Mouse (Mus musculus) CH12.LX (cell line): Measurements from ENCODE around the gene Stk40. TPM values are rescaled to one million over a fixed set of nuclear protein-coding genes. Genes with fewer than 3 reads are reported as not detected.

Experiments used
- DNase-seq: peaks from one replicate; pipeline ENCODE4 v3.0.0-alpha.2; 2013; ENCODE audit errors: extremely low read depth
- H3K27ac ChIP-seq: 2 replicates; pipeline ENCODE4 v1.5.1; 2012; ENCODE audit warnings: low read depth, mild to moderate bottlenecking, control low read depth, moderate library complexity; ENCODE audit not compliant: insufficient read depth
- H3K27me3 ChIP-seq: replicated peaks from 2 replicates; pipeline ENCODE3; 2012; ENCODE audit warnings: inconsistent platforms
- H3K36me3 ChIP-seq, 2 experiments: replicated peaks in 1 of 2; 2 replicates each; pipeline versions ENCODE3 to v1.6.1; 2012; ENCODE audit warnings: inconsistent platforms in 1 of 2, low read length in 1 of 2, mild to moderate bottlenecking in 1 of 2, mixed read lengths in 1 of 2, moderate library complexity in 1 of 2; ENCODE audit not compliant: control insufficient read depth in 1 of 2, insufficient read depth in 1 of 2
- H3K4me1 ChIP-seq, 2 experiments: 2 replicates each; pipeline ENCODE4 v1.6.1; 2012; ENCODE audit warnings: inconsistent platforms in 1 of 2, moderate library complexity in 1 of 2; ENCODE audit not compliant: insufficient read depth in 2 of 2, control insufficient read depth in 1 of 2
- H3K4me2 ChIP-seq: 2 replicates; pipeline ENCODE4 v1.6.1; 2012; ENCODE audit warnings: low read depth, mild to moderate bottlenecking, control low read depth; ENCODE audit not compliant: poor library complexity, insufficient read depth, severe bottlenecking
- H3K4me3 ChIP-seq, 3 experiments: fragments of 150-350 bp in 1 of 3; sonication (generic) in 1 of 3; replicated peaks in 1 of 3; 2 replicates each; pipeline versions ENCODE3 to v1.5.1; 2011 to 2012; ENCODE audit warnings: low read depth in 2 of 3, low read length in 2 of 3, mild to moderate bottlenecking in 2 of 3, moderate library complexity in 2 of 3, control low read depth in 1 of 3, improper control_type of control experiment in 1 of 3, inconsistent platforms in 1 of 3, mixed read lengths in 1 of 3; ENCODE audit not compliant: poor library complexity in 1 of 3
- H3K79me2 ChIP-seq: replicated peaks from 2 replicates; pipeline ENCODE4 v1.6.1; 2012; ENCODE audit warnings: mild to moderate bottlenecking, moderate library complexity; ENCODE audit not compliant: control insufficient read depth, poor library complexity, insufficient read depth, severe bottlenecking; ENCODE audit errors: extremely low read depth
- H3K9ac ChIP-seq: 2 replicates; pipeline ENCODE4 v1.6.1; 2012; ENCODE audit warnings: low read depth, mild to moderate bottlenecking, control low read depth, moderate library complexity; ENCODE audit not compliant: insufficient read depth
- H3K9me3 ChIP-seq: replicated peaks from 2 replicates; pipeline ENCODE3; 2012; ENCODE audit warnings: low read length, inconsistent platforms, mixed read lengths
- CHD1 ChIP-seq: IDR thresholded peaks from 2 replicates; pipeline ENCODE4 v1.6.1; 2012; ENCODE audit warnings: low read depth, low read length, improper control_type of control experiment, inconsistent platforms
- CHD2 ChIP-seq: IDR thresholded peaks from 2 replicates; pipeline ENCODE4 v1.6.1; 2011; ENCODE audit warnings: low read length, improper control_type of control experiment
- E2F4 ChIP-seq: IDR thresholded peaks from 2 replicates; pipeline ENCODE4 v1.6.1; 2011; ENCODE audit warnings: low read depth, low read length, improper control_type of control experiment; ENCODE audit not compliant: insufficient replicate concordance
- ELF1 ChIP-seq: IDR thresholded peaks from 2 replicates; pipeline ENCODE4 v1.6.1; 2014; ENCODE audit warnings: low read depth, mild to moderate bottlenecking, inconsistent platforms, low read length, improper control_type of control experiment
- EP300 ChIP-seq: IDR thresholded peaks from 2 replicates; pipeline ENCODE4 v1.6.1; 2011; ENCODE audit warnings: low read length, improper control_type of control experiment
- ETS1 ChIP-seq: conservative IDR thresholded peaks from 2 replicates; pipeline ENCODE4 v1.6.1; 2012; ENCODE audit warnings: low read depth, mild to moderate bottlenecking, inconsistent platforms, low read length, improper control_type of control experiment, moderate library complexity
- IRF4 ChIP-seq: IDR thresholded peaks from 2 replicates; pipeline ENCODE4 v1.6.1; 2014; ENCODE audit warnings: low read depth, mild to moderate bottlenecking, inconsistent platforms, low read length, improper control_type of control experiment
- MAX ChIP-seq: IDR thresholded peaks from 2 replicates; pipeline ENCODE4 v1.6.1; 2011; ENCODE audit warnings: low read length, improper control_type of control experiment
- MEF2A ChIP-seq: IDR thresholded peaks from 2 replicates; pipeline ENCODE4 v1.6.1; 2014; ENCODE audit warnings: low read depth, mild to moderate bottlenecking, inconsistent platforms, low read length, improper control_type of control experiment, borderline replicate concordance
- MXI1 ChIP-seq: IDR thresholded peaks from 2 replicates; pipeline ENCODE4 v1.6.1; 2011; ENCODE audit warnings: mild to moderate bottlenecking, low read depth, low read length, improper control_type of control experiment
- NELFE ChIP-seq: IDR thresholded peaks from 2 replicates; pipeline ENCODE4 v1.6.1; 2011; ENCODE audit warnings: low read depth, low read length, improper control_type of control experiment
- NRF1 ChIP-seq: IDR thresholded peaks from 2 replicates; pipeline ENCODE4 v1.6.1; 2014; ENCODE audit warnings: low read depth, mild to moderate bottlenecking, inconsistent platforms, low read length, improper control_type of control experiment, moderate library complexity
- PAX5 ChIP-seq: IDR thresholded peaks from 2 replicates; pipeline ENCODE4 v1.6.1; 2012; ENCODE audit warnings: low read length, inconsistent platforms, mixed read lengths
- POLR2A ChIP-seq: IDR thresholded peaks from 2 replicates; pipeline ENCODE4 v1.6.1; 2011; ENCODE audit warnings: low read depth, mild to moderate bottlenecking, improper control_type of control experiment, low read length
- RAD21 ChIP-seq: IDR thresholded peaks from 2 replicates; pipeline ENCODE4 v1.6.1; 2011; ENCODE audit warnings: low read depth, mild to moderate bottlenecking, low read length, improper control_type of control experiment, moderate library complexity
- TCF12 ChIP-seq: IDR thresholded peaks from 2 replicates; pipeline ENCODE4 v1.6.1; 2014; ENCODE audit warnings: low read depth, mild to moderate bottlenecking, inconsistent platforms, low read length, improper control_type of control experiment
- UBTF ChIP-seq: IDR thresholded peaks from 2 replicates; pipeline ENCODE4 v1.6.1; 2012; ENCODE audit warnings: low read depth, mild to moderate bottlenecking, inconsistent platforms, low read length, improper control_type of control experiment, moderate library complexity
- USF1 ChIP-seq: IDR thresholded peaks from 2 replicates; pipeline ENCODE4 v1.6.1; 2014; ENCODE audit warnings: low read depth, mild to moderate bottlenecking, inconsistent platforms, low read length, improper control_type of control experiment
- USF2 ChIP-seq: conservative IDR thresholded peaks from 2 replicates; pipeline ENCODE4 v1.6.1; 2011; ENCODE audit warnings: low read depth, low read length, improper control_type of control experiment
- ZC3H11A ChIP-seq: IDR thresholded peaks from 2 replicates; pipeline ENCODE4 v1.6.1; 2012; ENCODE audit warnings: low read depth, mild to moderate bottlenecking, inconsistent platforms, low read length, improper control_type of control experiment
- ZMIZ1 ChIP-seq: IDR thresholded peaks from 2 replicates; pipeline ENCODE4 v1.6.1; 2012; ENCODE audit warnings: low read depth, mild to moderate bottlenecking, inconsistent platforms, low read length, improper control_type of control experiment
- dilution Hi-C: fragments of 300-500 bp; cut with MboI; formaldehyde crosslinking; loops from 2 replicates; pipeline ENCODE4 v1.14.3; 2020; ENCODE audit warnings: low sequenced_read_pairs; ENCODE audit not compliant: extremely low pct_unique_long_range_greater_than_20kb, extremely low pct_ligation_motif_present
- in situ Hi-C: fragments of 300-500 bp; cut with MboI; formaldehyde crosslinking; loops from 3 replicates; pipeline ENCODE4 v1.14.3; 2019; ENCODE audit warnings: low sequenced_read_pairs, low pct_ligation_motif_present, low pct_unique_long_range_greater_than_20kb, mixed read lengths
- polyA plus RNA-seq: library from polyadenylated mRNA; unstranded; fragments of >175 nt; gene quantifications from 2 replicates; pipeline ENCODE4 v1.2.1, GENCODE M21; 2012; ENCODE audit warnings: low read depth; ENCODE audit not compliant: insufficient read length
- total RNA-seq, 2 experiments: library from RNA; depleted of rRNA; stranded (reverse); fragments of 300-350 nt in 1 of 2; fragments of >200 nt in 1 of 2; gene quantifications; 2 replicates each; pipeline ENCODE4 v1.2.3; 2012 to 2014

Stk40 gene
- total and polyA plus RNA-seq, 3 experiments = 8.6 to 33.0 (median 16.4) TPM

- TF ChIP-seq E2F4 (no peak), NELFE (no peak), MAX (no peak), ZMIZ1 (no peak), TCF12 (no peak)
- H3K27me3 ChIP-seq = no peaks in the 10 kb centered on the region
- no peak overlapping the region for H3K27ac ChIP-seq
- no peak overlapping the region for H3K9ac ChIP-seq
- DNase-seq = no peak
- H3K9me3 ChIP-seq = no peaks in the 10 kb centered on the region
- H3K36me3 ChIP-seq = peaks cover 0 to 57% of the 10 kb centered on the region in 2 experiments
- no peak overlapping the region for H3K4me3 ChIP-seq
- dilution Hi-C loops (no loop called here), in situ Hi-C loops (no loop called here)
- H3K4me1 ChIP-seq = peaks cover 11 to 14% of the 10 kb centered on the region in 2 experiments; a peak in 3 of 4 replicates
- H3K4me2 ChIP-seq = no peak overlapping the region
- H3K79me2 ChIP-seq = no peaks in the 10 kb centered on the region
These were observed 46.7 kb downstream of the Stk40 start for GRCm38 (mm10) chr4:126150297-126150948.

DNA sequence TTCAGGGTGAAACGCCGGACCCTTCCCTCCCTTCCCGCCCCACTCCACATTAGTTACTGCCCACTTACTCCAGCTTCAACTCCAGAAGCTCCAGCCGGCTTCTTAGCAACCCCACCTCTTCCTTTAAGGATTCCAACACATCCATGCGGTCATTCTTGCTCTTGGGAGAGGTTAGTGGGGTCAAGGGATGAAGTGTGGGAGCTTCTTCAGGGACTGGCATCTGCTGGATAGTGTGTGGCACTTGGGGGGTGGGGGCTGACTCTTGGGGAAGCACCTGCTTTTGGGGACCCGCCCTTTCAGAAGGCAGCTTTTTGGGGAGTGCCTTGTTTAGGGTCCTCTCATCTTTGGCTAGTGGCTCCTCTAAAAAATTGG, 47.2 kb downstream of the Stk40 start:
- Histone ChIP-seq H3K4me2 (no peak overlapping the region), H3K27me3 (no peaks in the 10 kb centered on the region), H3K79me2 (no peaks in the 10 kb centered on the region), H3K9ac (no peak overlapping the region), H3K9me3 (no peaks in the 10 kb centered on the region), H3K27ac (no peak overlapping the region), H3K4me1 (peaks cover 11 to 14% of the 10 kb centered on the region in 2 experiments; a peak in 3 of 4 replicates), H3K36me3 (peaks cover 0 to 63% of the 10 kb centered on the region in 2 experiments), H3K4me3 (no peak overlapping the region)
- dilution Hi-C loops = no loop called here
- in situ Hi-C loops = no loop called here
- TF ChIP-seq TCF12 (no peak), USF1 (no peak)
- DNase-seq = no peak

GRCm38 (mm10) chr4:126151701-126152440, 48.1 kb downstream of the Stk40 start:
- TF ChIP-seq ELF1 (no peak), CHD1 (no peak), USF2 (no peak), MXI1 (no peak), POLR2A (no peak), MEF2A (no peak), UBTF (no peak), PAX5 (no peak), ETS1 (no peak), USF1 (no peak), EP300 (no peak), CHD2 (no peak), RAD21 (no peak), E2F4 (no peak), NELFE (no peak), ZC3H11A (no peak), IRF4 (no peak), NRF1 (no peak)
- in situ Hi-C loops (no loop called here), dilution Hi-C loops (no loop called here)
- Histone ChIP-seq H3K4me1 (peaks cover 11 to 14% of the 10 kb centered on the region in 2 experiments; a peak in 3 of 4 replicates), H3K9me3 (no peaks in the 10 kb centered on the region), H3K4me3 (no peak overlapping the region), H3K79me2 (no peaks in the 10 kb centered on the region), H3K27me3 (no peaks in the 10 kb centered on the region), H3K4me2 (no peak overlapping the region), H3K9ac (no peak overlapping the region), H3K36me3 (peaks cover 0 to 72% of the 10 kb centered on the region in 2 experiments), H3K27ac (no peak overlapping the region)
- DNase-seq = no peak
